Mouse (Mus musculus) adrenal gland, postnatal 25 days (tissue): ENCODE results near the gene Insr. TPM values are rescaled to one million over a fixed set of nuclear protein-coding genes. Genes with fewer than 3 reads are reported as not detected.
A peak's percentile ranks its signal among the peaks of the same experiment; 100 is the strongest.
"Not testable (repeated sequence)": the region's sequence is repeated elsewhere in the genome, so short reads cannot be mapped to it uniquely, and the experiment has no call there.

Experiments used
- DNase-seq: peaks from one replicate; pipeline ENCODE4 v3.0.0; 2021; ENCODE audit warnings: mixed read lengths
- total RNA-seq: library from RNA; stranded (reverse); gene quantifications from 2 replicates; pipeline ENCODE4 v1.2.3, GENCODE M21; 2021

Gene Insr
- total RNA-seq, 1 experiment from 2014 or later: 144 TPM

- DNase-seq: no peak
Measured at GRCm38 (mm10) chr8:3232601-3233000, 46.8 kb downstream of the Insr start.

GRCm38 (mm10) chr8:3230118-3231060 lies 49.0 kb downstream of the Insr start:
- no peak for DNase-seq

- DNase-seq: no peak
Measured at GRCm38 (mm10) chr8:3227423-3227822, 52.0 kb downstream of the Insr start.

- no peak for DNase-seq
Measured at GRCm38 (mm10) chr8:3225731-3226130, 53.7 kb downstream of the Insr start.

- DNase-seq: no peak
Measured at GRCm38 (mm10) chr8:3225184-3225583, 54.2 kb downstream of the Insr start.

GRCm38 (mm10) chr8:3222636-3222965 lies 56.8 kb downstream of the Insr start:
- DNase-seq: no peak

- no peak for DNase-seq
Measured at GRCm38 (mm10) chr8:3221960-3222635, 57.3 kb downstream of the Insr start.

GRCm38 (mm10) chr8:3221047-3221959 lies 58.1 kb downstream of the Insr start:
- DNase-seq: peak; percentile 90

GRCm38 (mm10) chr8:3220502-3220901 lies 58.9 kb downstream of the Insr start:
- no peak for DNase-seq

- no peak for DNase-seq
Measured at GRCm38 (mm10) chr8:3219921-3220411, 59.5 kb downstream of the Insr start.

GRCm38 (mm10) chr8:3219266-3219665 lies 60.2 kb downstream of the Insr start:
- peak; percentile 36 for DNase-seq

GRCm38 (mm10) chr8:3216541-3217092 lies 62.8 kb downstream of the Insr start:
- peak; percentile 37 for DNase-seq

- DNase-seq: no peak
Measured at GRCm38 (mm10) chr8:3215561-3215960, 63.9 kb downstream of the Insr start.

- DNase-seq: no peak
Measured at GRCm38 (mm10) chr8:3214601-3215000, 64.8 kb downstream of the Insr start.

- peak; percentile 24 for DNase-seq
Measured at GRCm38 (mm10) chr8:3211456-3211855, 68.0 kb downstream of the Insr start.

- no peak for DNase-seq
Measured at GRCm38 (mm10) chr8:3209960-3210359, 69.5 kb downstream of the Insr start.

- DNase-seq: no peak
Measured at GRCm38 (mm10) chr8:3209268-3209667, 70.1 kb downstream of the Insr start.

GRCm38 (mm10) chr8:3208729-3209128 lies 70.7 kb downstream of the Insr start:
- no peak for DNase-seq

GRCm38 (mm10) chr8:3204758-3205443 lies 74.5 kb downstream of the Insr start:
- DNase-seq: no peak

GRCm38 (mm10) chr8:3202792-3203191 lies 76.6 kb downstream of the Insr start:
- DNase-seq: no peak

GRCm38 (mm10) chr8:3194297-3194696 lies 85.1 kb downstream of the Insr start:
- not testable (repeated sequence) for DNase-seq
